Mouse (Mus musculus) embryonic facial prominence, embryonic 14.5 days (tissue): ENCODE results near the gene Vars2. TPM values are rescaled to one million over a fixed set of nuclear protein-coding genes. Genes with fewer than 3 reads are reported as not detected.
A peak's percentile ranks its signal among the peaks of the same experiment; 100 is the strongest.

ENCODE experiments used
- ATAC-seq: fragments of 200-750 bp; cut with Nextera tagmentation; 2 replicates; pipeline ENCODE4 v1.8.0; 2017; ENCODE audit warnings: low read depth, moderate number of reproducible peaks, moderate TSS enrichment
- DNase-seq: peaks from one replicate; pipeline ENCODE4 v3.0.0-alpha.2; 2015; ENCODE audit warnings: low spot score
- H3K27ac ChIP-seq: fragments of 300-500 bp; sonication (generic); replicated peaks from 2 replicates; pipeline ENCODE4 v1.5.1; 2014; ENCODE audit warnings: low read depth, mild to moderate bottlenecking, low read length, moderate library complexity
- H3K27me3 ChIP-seq: fragments of 300-500 bp; sonication (generic); replicated peaks from 2 replicates; pipeline ENCODE4 v1.6.1; 2014; ENCODE audit warnings: low read length; ENCODE audit not compliant: control insufficient read depth, insufficient read depth
- H3K36me3 ChIP-seq: fragments of 300-500 bp; sonication (generic); 2 replicates; pipeline ENCODE4 v1.6.1; 2014; ENCODE audit warnings: low read length, mixed read lengths; ENCODE audit not compliant: control insufficient read depth, insufficient read depth
- H3K4me1 ChIP-seq: fragments of 300-500 bp; sonication (generic); 2 replicates; pipeline ENCODE4 v1.6.1; 2014; ENCODE audit warnings: antibody characterized with exemption, low read length; ENCODE audit not compliant: control insufficient read depth, insufficient read depth
- H3K4me2 ChIP-seq: fragments of 300-500 bp; sonication (generic); 2 replicates; pipeline ENCODE4 v1.6.1; 2014; ENCODE audit warnings: low read depth, mild to moderate bottlenecking, low read length, moderate library complexity, mixed read lengths
- H3K4me3 ChIP-seq: fragments of 300-500 bp; sonication (generic); 2 replicates; pipeline ENCODE4 v1.5.1; 2014; ENCODE audit warnings: low read depth, mild to moderate bottlenecking, low read length
- H3K9ac ChIP-seq: fragments of 300-500 bp; sonication (generic); 2 replicates; pipeline ENCODE4 v1.6.1; 2014; ENCODE audit warnings: low read depth, mild to moderate bottlenecking, low read length, moderate library complexity, mixed read lengths
- H3K9me3 ChIP-seq: fragments of 300-500 bp; sonication (generic); 2 replicates; pipeline ENCODE4 v1.6.1; 2016; ENCODE audit warnings: low read length; ENCODE audit not compliant: control insufficient read depth
- WGBS: fragments of 180-500 bp; shearing (Covaris S2); extraction: QIAGEN DNeasy Blood & Tissue Kit; methylation state at CpG from one replicate; pipeline ENCODE4 v1.1.7; 2014; 5-methylcytosine and 5-hydroxymethylcytosine counted together
- polyA plus RNA-seq: library from polyadenylated mRNA; unstranded; fragments of >200 nt; fragmentation: Nextera tagmentation; extraction: Ambion mirVana; gene quantifications from 2 replicates; pipeline ENCODE4 v1.2.1, GENCODE M21; 2014

Gene Vars2
- polyA plus RNA-seq, 1 experiment from 2014 or later, result 15.1 TPM

- Histone ChIP-seq H3K27me3 (no peaks in the 10 kb centered on the region), H3K27ac (no peak overlapping the region), H3K4me2 (peak overlapping the region; percentile 76), H3K36me3 (no peaks in the 10 kb centered on the region), H3K9ac (peak overlapping the region; percentile 58; the same call in 1 of the 2 replicates), H3K4me3 (peak overlapping the region; percentile 43), H3K4me1 (0 out of 2 replicates have a peak, but pooled peaks cover 7% of the 10 kb centered on the region), H3K9me3 (no peaks in the 10 kb centered on the region)
- peak; percentile 38 for ATAC-seq
- 2% methylated on average over 15 of the region's 15 CpGs for WGBS
- peak; percentile 82 for DNase-seq
Measured at GRCm38 (mm10) chr17:35635699-35636111, 31.7 kb downstream of the Vars2 start.

GRCm38 (mm10) chr17:35635202-35635601 is 32.2 kb downstream of the Vars2 start:
- Histone ChIP-seq H3K27me3 (no peaks in the 10 kb centered on the region), H3K9me3 (no peaks in the 10 kb centered on the region), H3K9ac (no peak overlapping the region), H3K4me1 (0 out of 2 replicates have a peak, but pooled peaks cover 7% of the 10 kb centered on the region), H3K4me3 (no peak overlapping the region), H3K36me3 (no peaks in the 10 kb centered on the region), H3K27ac (no peak overlapping the region), H3K4me2 (no peak overlapping the region)
- no peak for ATAC-seq
- DNase-seq, result no peak
- WGBS, result 70% methylated on average over 3 of the region's 3 CpGs

- no peak overlapping the region for H3K27ac ChIP-seq
- H3K4me1 ChIP-seq, result 0 out of 2 replicates have a peak, but pooled peaks cover under 1% of the 10 kb centered on the region
- ATAC-seq (peak; percentile 35; the same call in 1 of the 2 replicates), DNase-seq (peak; percentile 70)
- H3K27me3 ChIP-seq, result no peaks in the 10 kb centered on the region
- no peak overlapping the region for H3K9ac ChIP-seq
- no peaks in the 10 kb centered on the region for H3K9me3 ChIP-seq
- H3K4me2 ChIP-seq, result no peak overlapping the region
- H3K36me3 ChIP-seq, result no peaks in the 10 kb centered on the region
- WGBS, result 28% methylated on average over 1 of the region's 1 CpGs
- H3K4me3 ChIP-seq, result no peak overlapping the region
Measured at GRCm38 (mm10) chr17:35633992-35634391, 33.4 kb downstream of the Vars2 start.

- Histone ChIP-seq H3K27me3 (no peaks in the 10 kb centered on the region), H3K27ac (no peak within 1 kb of the TSS), H3K4me1 (no peaks in the 10 kb centered on the region), H3K4me2 (no peak within 1 kb of the TSS), H3K9me3 (no peaks in the 10 kb centered on the region), H3K4me3 (no peak within 1 kb of the TSS), H3K36me3 (no peaks in the 10 kb centered on the region), H3K9ac (no peak within 1 kb of the TSS)
- no peak for ATAC-seq
- DNase-seq, result no peak
- 80% methylated on average over 7 of the region's 7 CpGs for WGBS
Measured at GRCm38 (mm10) chr17:35626537-35626936, 40.9 kb downstream of the Vars2 start, which contains the start of gene Gm9573. TSS of gene Gm9573 (minus strand) at chr17:35626637.

GRCm38 (mm10) chr17:35617127-35617526 is 50.3 kb downstream of the Vars2 start:
- ATAC-seq, result no peak
- Histone ChIP-seq H3K27me3 (no peaks in the 10 kb centered on the region), H3K9ac (no peak overlapping the region), H3K27ac (no peak overlapping the region), H3K36me3 (no peaks in the 10 kb centered on the region), H3K9me3 (no peaks in the 10 kb centered on the region), H3K4me3 (no peak overlapping the region), H3K4me1 (no peaks in the 10 kb centered on the region), H3K4me2 (no peak overlapping the region)
- no peak for DNase-seq
- WGBS, result 80% methylated on average over 4 of the region's 4 CpGs

Other genes starting within 250 kb of the Vars2 start
- gene H2-Q6, start 242.7 kb downstream of the Vars2 start, polyA plus RNA-seq, result 0.14 and 0.29 TPM in 2 replicates
- gene H2-Q7, start 228.4 kb downstream of the Vars2 start, polyA plus RNA-seq, result 2.1 and 2.4 TPM in 2 replicates
- 0.35 TPM in 1 of 2 replicates, not detected in the other for gene H2-Q10, start 197.5 kb downstream of the Vars2 start, polyA plus RNA-seq
- not detected in 2 replicates for gene Pou5f1, start 161.6 kb downstream of the Vars2 start, polyA plus RNA-seq
- gene Tcf19, start 150.8 kb downstream of the Vars2 start, polyA plus RNA-seq, result 82.9 and 83.2 TPM in 2 replicates
- gene Cchcr1, start 150.5 kb downstream of the Vars2 start, polyA plus RNA-seq, result 10.5 and 12.2 TPM in 2 replicates
- gene Psors1c2, start 134.4 kb downstream of the Vars2 start, polyA plus RNA-seq, result 0.59 and 1.9 TPM in 2 replicates
- 0.97 and 1.3 TPM in 2 replicates for gene Cdsn, start 115.5 kb downstream of the Vars2 start, polyA plus RNA-seq
- 0.47 and 1.3 TPM in 2 replicates for gene 2300002M23Rik, start 100.1 kb downstream of the Vars2 start, polyA plus RNA-seq
- gene Sfta2, start 66.0 kb downstream of the Vars2 start, polyA plus RNA-seq, result 0.28 TPM in 1 of 2 replicates, not detected in the other
- 0.04 TPM in 1 of 2 replicates, not detected in the other for gene Gm9573, start 41.0 kb downstream of the Vars2 start, polyA plus RNA-seq
- 0.08 TPM in 2 replicates for gene Mucl3, start 23.9 kb downstream of the Vars2 start, polyA plus RNA-seq
- 34.8 and 35.3 TPM in 2 replicates for gene Gtf2h4, start 6.1 kb upstream of the Vars2 start, polyA plus RNA-seq
- 50.6 and 54.1 TPM in 2 replicates for gene Ddr1, start 37.0 kb upstream of the Vars2 start, polyA plus RNA-seq
- gene Ier3, start 154.1 kb upstream of the Vars2 start, polyA plus RNA-seq, result 10.1 and 10.3 TPM in 2 replicates
- 49.0 and 49.5 TPM in 2 replicates for gene Flot1, start 155.6 kb upstream of the Vars2 start, polyA plus RNA-seq
- 736 and 832 TPM in 2 replicates for gene Tubb5, start 170.7 kb upstream of the Vars2 start, polyA plus RNA-seq
- 10.2 and 14.8 TPM in 2 replicates for gene Mdc1, start 173.9 kb upstream of the Vars2 start, polyA plus RNA-seq
- gene Nrm, start 193.7 kb upstream of the Vars2 start, polyA plus RNA-seq, result 47.7 and 55.4 TPM in 2 replicates
- gene Ppp1r18, start 198.0 kb upstream of the Vars2 start, polyA plus RNA-seq, result 25.6 and 27.8 TPM in 2 replicates
- 40.2 and 43.4 TPM in 2 replicates for gene Dhx16, start 212.2 kb upstream of the Vars2 start, polyA plus RNA-seq
- 20.5 and 21.5 TPM in 2 replicates for gene 2310061I04Rik, start 229.8 kb upstream of the Vars2 start, polyA plus RNA-seq
- 48.1 and 53.6 TPM in 2 replicates for gene Atat1, start 242.5 kb upstream of the Vars2 start, polyA plus RNA-seq
- gene Mrps18b, start 248.8 kb upstream of the Vars2 start, polyA plus RNA-seq, result 73.3 and 76.0 TPM in 2 replicates
- gene Ppp1r10, start 248.8 kb upstream of the Vars2 start, polyA plus RNA-seq, result 29.1 and 32.5 TPM in 2 replicates